Mouse (Mus musculus) urinary bladder, postnatal 10 days (tissue): ENCODE data around the gene Tcte2.
"Not testable (repeated sequence)": the region's sequence is repeated elsewhere in the genome, so short reads cannot be mapped to it uniquely, and the experiment has no call there.

ENCODE experiments used
- DNase-seq: peaks from one replicate; pipeline ENCODE4 v3.0.0; 2022; ENCODE audit warnings: low spot score

Tcte2 gene

GRCm38 (mm10) chr17:13761179-13761913 is at the start of gene Tcte2:
Gene Tcte2 (minus strand): TSS chr17:13761825.
- no peak for DNase-seq

GRCm38 (mm10) chr17:13806016-13806415 is 44.4 kb upstream of the Tcte2 start:
- DNase-seq, result no peak

GRCm38 (mm10) chr17:13802836-13803408 is 41.3 kb upstream of the Tcte2 start:
- no peak for DNase-seq

GRCm38 (mm10) chr17:13797691-13798090 is 36.1 kb upstream of the Tcte2 start:
- no peak for DNase-seq

- DNase-seq, result not testable (repeated sequence)
Observed at GRCm38 (mm10) chr17:13790033-13790432, 28.4 kb upstream of the Tcte2 start.

GRCm38 (mm10) chr17:13783469-13783868 is 21.8 kb upstream of the Tcte2 start:
- DNase-seq, result no peak

- DNase-seq, result no peak
Observed at GRCm38 (mm10) chr17:13781948-13782347, 20.3 kb upstream of the Tcte2 start.

- DNase-seq, result no peak
Observed at GRCm38 (mm10) chr17:13778865-13779264, 17.2 kb upstream of the Tcte2 start.

GRCm38 (mm10) chr17:13777676-13778075 is 16.1 kb upstream of the Tcte2 start:
- DNase-seq, result no peak

- DNase-seq, result no peak
Observed at GRCm38 (mm10) chr17:13769256-13769655, 7.6 kb upstream of the Tcte2 start.

GRCm38 (mm10) chr17:13768531-13768930 is 6.9 kb upstream of the Tcte2 start:
- DNase-seq, result no peak

- DNase-seq, result not testable (repeated sequence)
Observed at GRCm38 (mm10) chr17:13764911-13765310, 3.3 kb upstream of the Tcte2 start.

- no peak for DNase-seq
Observed at GRCm38 (mm10) chr17:13763819-13764218, 2.2 kb upstream of the Tcte2 start.

- no peak for DNase-seq
Observed at GRCm38 (mm10) chr17:13760675-13761178, 898 bp downstream of the Tcte2 start.

- DNase-seq, result peak; percentile 18
Observed at GRCm38 (mm10) chr17:13759853-13760627, 1.6 kb downstream of the Tcte2 start, which contains the start of gene Afdn. Gene Afdn (plus strand): TSS chr17:13760539.

GRCm38 (mm10) chr17:13759156-13759852 is 2.3 kb downstream of the Tcte2 start:
- DNase-seq, result no peak

- DNase-seq, result no peak
Observed at GRCm38 (mm10) chr17:13758586-13758985, 3.0 kb downstream of the Tcte2 start.

GRCm38 (mm10) chr17:13754940-13755339 is 6.7 kb downstream of the Tcte2 start:
- DNase-seq, result no peak

GRCm38 (mm10) chr17:13753918-13754317 is 7.7 kb downstream of the Tcte2 start:
- DNase-seq, result no peak

- DNase-seq, result no peak
Observed at GRCm38 (mm10) chr17:13749027-13749426, 12.6 kb downstream of the Tcte2 start.

- no peak for DNase-seq
Observed at GRCm38 (mm10) chr17:13747681-13748080, 13.9 kb downstream of the Tcte2 start.

GRCm38 (mm10) chr17:13746330-13746729 is 15.3 kb downstream of the Tcte2 start:
- DNase-seq, result no peak
